Mouse (Mus musculus): ENCODE measurements around the gene Flvcr2.

GRCm38 (mm10) chr12:85700842-85701223 is 45.5 kb upstream of the Flvcr2 start:
- TF ChIP-seq TCF12 (IDR thresholded peaks at IDR 0.05; ENCODE audit: insufficient read depth, poor library complexity, severe bottlenecking) (no peak), POLR2A (IDR thresholded peaks at IDR 0.05; ENCODE audit: insufficient read length, low read depth) (no peak), MYOD1 (IDR thresholded peaks at IDR 0.05; ENCODE audit: control insufficient read depth in 1 of 3, insufficient read length in 2 of 3, low read depth in 2 of 3) (no peak), SRF (IDR thresholded peaks at IDR 0.05; ENCODE audit: control insufficient read depth, insufficient read length, low read depth) (no peak), MAX (IDR thresholded peaks at IDR 0.05; ENCODE audit: low read depth) (no peak), CEBPB (IDR thresholded peaks at IDR 0.05; ENCODE audit: insufficient read depth, poor library complexity, severe bottlenecking) (no peak)
